Mouse (Mus musculus) stomach, embryonic 14.5 days (tissue): ENCODE measurements around the gene Ppp1r3a. TPM values are rescaled to one million over a fixed set of nuclear protein-coding genes. Genes with fewer than 3 reads are reported as not detected.
"Not testable (repeated sequence)": the region's sequence is repeated elsewhere in the genome, so short reads cannot be mapped to it uniquely, and the experiment has no call there.

Source experiments
- ATAC-seq: fragments of 200-750 bp; cut with Nextera tagmentation; 2 replicates; pipeline ENCODE4 v1.8.0; 2017; ENCODE audit warnings: low read depth, moderate TSS enrichment; ENCODE audit not compliant: insufficient number of reproducible peaks, insufficient read depth, low FRiP score
- H3K27ac ChIP-seq: fragments of 300-500 bp; sonication (generic); 2 replicates; pipeline ENCODE4 v1.5.1; 2014; ENCODE audit warnings: mild to moderate bottlenecking, low read length, moderate library complexity, mixed read lengths
- H3K27me3 ChIP-seq: fragments of 300-500 bp; sonication (generic); 2 replicates; pipeline ENCODE4 v1.6.1; 2014; ENCODE audit warnings: low read length, control low read depth, mixed read lengths; ENCODE audit not compliant: control insufficient read depth, insufficient read depth
- H3K36me3 ChIP-seq: fragments of 300-500 bp; sonication (generic); 2 replicates; pipeline ENCODE4 v1.6.1; 2014; ENCODE audit warnings: mild to moderate bottlenecking, control low read depth, low read length, moderate library complexity, mixed read lengths; ENCODE audit not compliant: control insufficient read depth, insufficient read depth
- H3K4me1 ChIP-seq: fragments of 300-500 bp; sonication (generic); 2 replicates; pipeline ENCODE4 v1.6.1; 2014; ENCODE audit warnings: low read length, control low read depth, mixed read lengths; ENCODE audit not compliant: control insufficient read depth, insufficient read depth
- H3K4me2 ChIP-seq: fragments of 300-500 bp; sonication (generic); replicated peaks from 2 replicates; pipeline ENCODE4 v1.6.1; 2014; ENCODE audit warnings: low read depth, low read length, control low read depth
- H3K4me3 ChIP-seq: fragments of 300-500 bp; sonication (generic); 2 replicates; pipeline ENCODE4 v1.5.1; 2014; ENCODE audit warnings: low read depth, low read length, control low read depth
- H3K9ac ChIP-seq: fragments of 300-500 bp; sonication (generic); replicated peaks from 2 replicates; pipeline ENCODE4 v1.6.1; 2014; ENCODE audit warnings: low read depth, mild to moderate bottlenecking, control low read depth, low read length, moderate library complexity, mixed read lengths
- H3K9me3 ChIP-seq: fragments of 300-500 bp; sonication (generic); 2 replicates; pipeline ENCODE4 v1.6.1; 2016; ENCODE audit warnings: low read depth, low read length, control low read depth; ENCODE audit not compliant: control insufficient read depth
- WGBS: fragments of 180-500 bp; shearing (Covaris S2); extraction: QIAGEN DNeasy Blood & Tissue Kit; methylation state at CpG from one replicate; pipeline ENCODE4 v1.1.7; 2014; 5-methylcytosine and 5-hydroxymethylcytosine counted together
- polyA plus RNA-seq: library from polyadenylated mRNA; unstranded; fragments of >200 nt; fragmentation: Nextera tagmentation; extraction: Ambion mirVana; gene quantifications from 2 replicates; pipeline ENCODE4 v1.2.1, GENCODE M21; 2014

The Ppp1r3a gene
- polyA plus RNA-seq, 1 experiment from 2014 or later, result 0.45 TPM

- H3K4me1 ChIP-seq, result no peaks in the 10 kb centered on the region
- 90% methylated on average over 2 of the region's 2 CpGs for WGBS
- H3K27me3 ChIP-seq, result no peaks in the 10 kb centered on the region
- H3K36me3 ChIP-seq, result no peaks in the 10 kb centered on the region
- no peak for ATAC-seq
- H3K4me3 ChIP-seq, result no peak overlapping the region
- H3K9ac ChIP-seq, result no peak overlapping the region
- no peak overlapping the region for H3K4me2 ChIP-seq
- H3K9me3 ChIP-seq, result no peaks in the 10 kb centered on the region
- H3K27ac ChIP-seq, result no peak overlapping the region
Observed at GRCm38 (mm10) chr6:14736017-14736416, 19.1 kb downstream of the Ppp1r3a start.

- ATAC-seq, result no peak
- Histone ChIP-seq H3K36me3 (no peaks in the 10 kb centered on the region), H3K4me3 (no peak overlapping the region), H3K9me3 (no peaks in the 10 kb centered on the region), H3K9ac (no peak overlapping the region), H3K4me2 (no peak overlapping the region), H3K27ac (no peak overlapping the region), H3K27me3 (no peaks in the 10 kb centered on the region), H3K4me1 (no peaks in the 10 kb centered on the region)
- 73% methylated on average over 5 of the region's 5 CpGs for WGBS
Observed at GRCm38 (mm10) chr6:14731011-14731410, 24.1 kb downstream of the Ppp1r3a start.

- Histone ChIP-seq H3K4me2 (no peak overlapping the region), H3K27me3 (no peaks in the 10 kb centered on the region), H3K4me3 (no peak overlapping the region), H3K9me3 (no peaks in the 10 kb centered on the region), H3K27ac (no peak overlapping the region), H3K36me3 (no peaks in the 10 kb centered on the region), H3K9ac (no peak overlapping the region), H3K4me1 (no peaks in the 10 kb centered on the region)
- ATAC-seq, result no peak
- WGBS, result 80% methylated on average over 4 of the region's 4 CpGs
Observed at GRCm38 (mm10) chr6:14720772-14721414, 34.2 kb downstream of the Ppp1r3a start.

DNA sequence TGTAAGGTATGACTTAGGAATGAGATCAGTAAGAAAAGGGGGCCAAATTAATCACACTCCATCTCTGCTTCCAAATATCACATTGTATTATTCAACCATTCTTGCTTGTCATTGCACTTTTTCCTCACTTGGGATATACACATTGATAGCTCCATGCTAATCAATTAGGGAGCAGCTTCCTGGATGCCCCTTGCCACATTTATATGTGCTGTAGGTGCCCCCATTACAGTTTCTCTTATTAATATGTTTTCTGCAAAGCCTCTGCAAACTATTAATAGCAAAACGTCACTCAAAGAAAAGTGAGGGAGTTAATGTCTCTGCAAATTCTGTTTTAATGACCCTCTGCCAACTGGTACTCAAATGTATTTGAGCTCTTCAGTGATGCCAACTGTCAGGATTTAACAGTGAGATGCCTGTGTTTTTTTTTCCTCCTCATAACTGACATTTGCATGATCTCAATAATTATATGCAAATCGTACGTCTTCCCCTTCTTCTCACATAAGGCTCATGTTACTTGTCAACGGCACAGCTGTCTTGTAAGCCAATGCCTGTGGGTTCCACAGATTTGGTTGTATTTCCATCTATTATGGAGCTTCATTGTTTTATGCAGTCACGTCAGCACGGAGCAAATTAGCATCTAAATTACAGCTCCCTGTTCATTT, 34.8 kb downstream of the Ppp1r3a start:
- 82% methylated on average over 6 of the region's 6 CpGs for whole genome bisulfite sequencing
- no peaks in the 10 kb centered on the region for H3K27me3 ChIP-seq
- ATAC-seq, result no peak
- H3K4me3 ChIP-seq, result no peak overlapping the region
- no peaks in the 10 kb centered on the region for H3K4me1 ChIP-seq
- H3K9me3 ChIP-seq, result no peaks in the 10 kb centered on the region
- H3K36me3 ChIP-seq, result no peaks in the 10 kb centered on the region
- no peak overlapping the region for H3K9ac ChIP-seq
- no peak overlapping the region for H3K4me2 ChIP-seq
- no peak overlapping the region for H3K27ac ChIP-seq

GRCm38 (mm10) chr6:14715129-14715989, 39.7 kb downstream of the Ppp1r3a start:
- Histone ChIP-seq H3K4me3 (no peak overlapping the region), H3K36me3 (no peaks in the 10 kb centered on the region)

GRCm38 (mm10) chr6:14712146-14712545, 42.9 kb downstream of the Ppp1r3a start:
- Histone ChIP-seq H3K36me3 (no peaks in the 10 kb centered on the region), H3K4me3 (no peak overlapping the region), H3K27me3 (no peaks in the 10 kb centered on the region), H3K4me1 (no peaks in the 10 kb centered on the region), H3K9ac (no peak overlapping the region), H3K9me3 (no peaks in the 10 kb centered on the region), H3K4me2 (no peak overlapping the region), H3K27ac (no peak overlapping the region)
- WGBS, result 31% methylated on average over 2 of the region's 2 CpGs
- no peak for ATAC-seq

More at GRCm38 (mm10) chr6:14715129-14715989, 39.7 kb downstream of the Ppp1r3a start:
- Histone ChIP-seq H3K9ac (no peak overlapping the region), H3K4me2 (no peak overlapping the region), H3K9me3 (no peaks in the 10 kb centered on the region), H3K4me1 (no peaks in the 10 kb centered on the region), H3K27me3 (no peaks in the 10 kb centered on the region), H3K27ac (no peak overlapping the region)
- 0 out of 2 replicates have a peak, but pooled peaks have one; percentile 53 for ATAC-seq
- WGBS, result 70% methylated on average over 4 of the region's 4 CpGs

GRCm38 (mm10) chr6:14700030-14700429, 55.0 kb downstream of the Ppp1r3a start:
- no peak overlapping the region for H3K27ac ChIP-seq
- no peak for ATAC-seq

GRCm38 (mm10) chr6:14679231-14679887, 75.7 kb downstream of the Ppp1r3a start:
- H3K4me3 ChIP-seq, H3K27me3 ChIP-seq, H3K4me2 ChIP-seq, ATAC-seq, H3K4me1 ChIP-seq, H3K36me3 ChIP-seq, H3K9me3 ChIP-seq, H3K27ac ChIP-seq, H3K9ac ChIP-seq: not testable (repeated sequence)
- WGBS, result 90% methylated on average over 20 of the region's 20 CpGs

More at GRCm38 (mm10) chr6:14700030-14700429, 55.0 kb downstream of the Ppp1r3a start:
- no peaks in the 10 kb centered on the region for H3K9me3 ChIP-seq
- H3K4me1 ChIP-seq, result no peaks in the 10 kb centered on the region
- H3K4me2 ChIP-seq, result no peak overlapping the region
- H3K9ac ChIP-seq, result no peak overlapping the region
- H3K27me3 ChIP-seq, result no peaks in the 10 kb centered on the region
- no peaks in the 10 kb centered on the region for H3K36me3 ChIP-seq
- H3K4me3 ChIP-seq, result no peak overlapping the region
